Mouse (Mus musculus) B cell, adult 2 months (primary cell): ENCODE results near the gene 1700109H08Rik.
"Not testable (repeated sequence)": the region's sequence is repeated elsewhere in the genome, so short reads cannot be mapped to it uniquely, and the experiment has no call there.

ENCODE experiments used
- DNase-seq, 2 experiments: peaks; one replicate each; pipeline ENCODE4 v3.0.0; 2022

The 1700109H08Rik gene

GRCm38 (mm10) chr5:3571266-3571665 lies at the start of gene 1700109H08Rik:
TSS of gene 1700109H08Rik (plus strand) at chr5:3571566.
- DNase-seq, result no peak

GRCm38 (mm10) chr5:3521741-3522140 lies 49.6 kb upstream of the 1700109H08Rik start:
- no peak for DNase-seq

- DNase-seq, result no peak
Observed at GRCm38 (mm10) chr5:3522826-3523225, 48.5 kb upstream of the 1700109H08Rik start.

DNA sequence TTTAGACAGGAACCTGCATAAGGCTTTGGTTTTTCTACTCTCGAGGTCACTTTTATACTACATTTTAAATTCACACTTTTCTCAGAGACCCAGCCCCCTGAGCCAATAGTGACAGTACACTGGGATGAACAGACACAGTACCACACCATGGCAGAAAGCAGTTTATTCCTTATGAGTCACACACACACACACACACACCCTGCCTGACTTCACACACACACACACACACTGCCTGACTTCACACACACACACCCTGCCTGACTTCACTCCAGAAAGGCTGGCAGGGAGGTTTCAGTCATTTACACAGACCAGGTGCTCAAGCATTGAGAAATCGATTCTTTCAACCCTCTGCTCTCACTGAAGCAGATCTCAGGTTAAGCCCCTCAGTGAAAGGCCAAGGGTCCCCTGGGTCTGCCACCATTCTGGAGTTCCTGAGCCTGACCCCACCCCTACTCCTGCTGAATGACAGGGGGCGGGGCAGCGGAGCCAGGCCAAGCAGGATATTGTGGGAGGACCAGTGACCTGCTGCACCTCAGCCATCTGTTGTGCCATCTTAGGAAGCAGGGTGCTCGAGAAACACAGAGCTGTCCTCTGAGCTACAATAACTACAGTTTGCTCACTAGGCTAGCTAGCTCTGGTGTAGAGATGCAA lies 44.2 kb upstream of the 1700109H08Rik start:
- no peak for DNase-seq

- DNase-seq, result no peak
Observed at GRCm38 (mm10) chr5:3529585-3530189, 41.7 kb upstream of the 1700109H08Rik start.

GRCm38 (mm10) chr5:3532048-3532447 lies 39.3 kb upstream of the 1700109H08Rik start:
- DNase-seq, result not testable (repeated sequence)

- no peak for DNase-seq
Observed at GRCm38 (mm10) chr5:3536592-3537212, 34.7 kb upstream of the 1700109H08Rik start.

GRCm38 (mm10) chr5:3538505-3539472 lies 32.6 kb upstream of the 1700109H08Rik start:
- no peak for DNase-seq

DNA sequence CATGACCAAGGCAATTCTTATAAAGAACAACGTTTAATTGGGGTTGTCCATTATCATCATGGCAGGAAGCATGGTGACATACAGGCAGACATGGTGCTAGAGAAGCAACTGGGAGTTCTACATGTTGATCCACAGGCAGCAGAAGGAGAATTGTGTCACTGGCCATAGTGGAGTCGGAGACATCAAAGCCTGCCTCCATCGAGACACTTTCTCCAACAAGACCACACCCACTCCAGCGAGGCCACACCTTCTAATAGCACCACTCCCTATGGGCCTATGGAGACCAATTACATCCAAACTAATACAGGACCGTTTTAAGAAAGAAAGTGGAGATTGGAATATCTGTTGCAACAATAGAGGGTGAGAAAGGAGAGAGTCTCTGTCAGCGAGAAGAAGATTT lies 29.5 kb upstream of the 1700109H08Rik start:
- DNase-seq, result no peak

DNA sequence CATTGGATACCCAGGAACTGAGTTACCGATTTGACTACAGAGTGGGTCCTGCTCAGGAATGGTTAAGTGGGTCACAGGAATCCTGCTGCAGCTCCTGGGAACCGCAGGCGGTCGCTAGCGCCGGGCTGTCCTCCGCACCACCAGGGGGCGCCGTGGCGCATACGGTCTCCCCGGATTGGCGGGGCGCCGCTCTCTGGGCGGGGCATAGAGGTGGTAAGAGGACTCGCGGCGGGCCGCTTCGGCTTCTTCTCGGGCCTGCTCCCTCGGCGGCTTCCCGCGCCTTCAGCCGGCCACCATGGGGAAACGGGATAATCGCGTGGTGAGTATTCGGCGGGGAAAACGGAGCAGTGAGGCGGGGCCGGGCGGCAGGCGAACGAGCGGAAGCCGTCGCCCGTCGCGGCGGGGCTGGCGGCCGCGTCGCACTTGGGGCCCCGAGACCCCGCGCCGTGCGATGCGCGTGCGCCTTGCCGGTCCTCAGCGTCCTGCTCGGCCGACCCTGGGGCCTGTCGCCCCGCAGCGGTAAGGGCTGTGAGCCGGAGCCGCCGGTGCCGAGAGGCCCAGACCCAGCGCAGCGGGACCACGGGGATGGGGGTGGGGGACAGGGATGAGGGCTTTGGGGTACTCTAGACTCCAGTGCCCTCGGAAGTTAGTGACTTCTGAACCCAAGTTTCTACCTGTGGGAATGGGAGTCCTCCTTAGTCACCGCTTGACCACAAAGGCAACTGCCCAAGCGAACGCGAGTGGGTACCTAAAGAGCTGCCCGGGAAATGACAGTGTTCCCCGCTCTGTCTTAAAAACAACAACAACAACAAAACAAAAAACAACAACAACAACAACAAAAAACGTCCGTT lies 27.5 kb upstream of the 1700109H08Rik start, which contains the start of gene Fam133b:
Gene Fam133b, plus strand, starts transcription at position 205 of the 851 bp plus-strand sequence.
- DNase-seq, result peak; percentile 98 to 99

DNA sequence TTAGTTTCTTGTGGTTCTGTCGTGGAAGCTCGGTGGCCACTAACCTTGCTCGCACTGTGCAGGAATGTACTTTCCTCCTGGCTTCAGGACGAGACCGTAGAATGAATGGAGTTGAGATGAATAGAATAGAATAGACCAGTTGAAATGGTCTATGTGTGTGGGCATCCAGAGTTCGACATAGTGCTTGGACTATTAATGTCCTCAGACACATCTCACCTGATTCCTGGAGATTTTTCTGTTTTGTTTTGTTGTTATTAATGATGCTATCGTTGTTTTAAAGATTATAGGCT lies 26.9 kb upstream of the 1700109H08Rik start:
- no peak for DNase-seq

DNA sequence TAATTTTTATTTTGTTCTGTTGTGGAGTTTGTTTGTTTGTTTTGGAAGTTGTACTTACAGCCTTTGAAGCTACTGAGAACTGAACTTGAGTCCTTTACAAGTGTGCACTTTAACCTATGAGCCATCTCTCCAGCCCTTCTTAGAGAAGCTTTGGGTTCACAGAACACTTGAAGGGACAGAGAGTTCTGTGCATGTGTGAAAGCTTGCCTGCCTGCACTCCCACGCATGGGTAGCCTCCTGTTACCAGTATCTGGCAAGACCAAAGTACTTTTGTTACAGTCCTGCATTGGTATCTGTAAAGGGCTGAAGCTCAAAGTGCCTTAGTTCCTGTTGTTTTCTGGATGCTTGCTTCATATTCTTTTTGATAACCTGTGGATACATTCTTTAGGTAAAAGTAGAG lies 25.1 kb upstream of the 1700109H08Rik start:
- DNase-seq, result no peak

- DNase-seq, result no peak
Observed at GRCm38 (mm10) chr5:3551481-3551880, 19.9 kb upstream of the 1700109H08Rik start.

DNA sequence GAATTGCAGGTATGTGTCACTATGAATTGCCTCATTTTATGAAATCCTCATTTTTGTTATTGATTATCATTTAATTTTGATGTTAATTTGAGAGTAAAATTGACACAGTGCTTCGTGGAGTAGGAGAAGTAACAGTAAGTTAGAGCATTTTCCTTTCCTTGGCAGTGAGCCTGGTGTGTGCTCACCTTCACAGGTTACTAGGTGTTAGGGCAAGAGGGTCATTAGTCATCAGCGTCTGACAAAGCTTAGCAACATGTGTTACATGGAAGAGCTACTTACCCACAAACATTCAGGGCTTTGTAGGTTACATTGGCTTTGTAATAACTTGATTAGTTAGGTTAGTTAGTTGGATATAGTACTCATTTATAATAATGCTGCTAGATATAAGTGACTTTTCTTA lies 17.2 kb upstream of the 1700109H08Rik start:
- no peak for DNase-seq

DNA sequence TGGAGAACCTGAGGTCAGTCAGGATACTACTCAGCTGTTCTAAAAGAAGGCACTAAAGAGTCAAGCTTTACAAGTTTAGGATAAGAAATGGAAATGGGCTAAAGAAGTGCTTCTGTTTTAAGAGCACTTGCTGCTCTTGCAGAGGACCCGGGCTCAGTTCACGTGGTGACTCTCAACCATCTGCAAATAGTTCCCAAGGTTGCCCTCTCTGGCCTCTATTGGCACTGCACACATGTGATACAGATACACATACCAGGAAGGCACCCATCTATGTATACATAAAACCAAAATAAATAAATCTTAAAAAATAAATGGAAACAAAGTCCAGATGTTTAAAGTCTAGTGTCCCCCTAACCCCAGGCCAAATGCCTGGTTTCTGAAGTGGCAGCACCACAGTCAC lies 3.5 kb downstream of the 1700109H08Rik start:
- DNase-seq, result no peak

- DNase-seq, result no peak
Observed at GRCm38 (mm10) chr5:3577939-3578338, 6.6 kb downstream of the 1700109H08Rik start.

GRCm38 (mm10) chr5:3579066-3579465 lies 7.7 kb downstream of the 1700109H08Rik start:
- no peak for DNase-seq

- DNase-seq, result peak; percentile 93 to 96
Observed at GRCm38 (mm10) chr5:3595693-3596398, 24.5 kb downstream of the 1700109H08Rik start, which contains the start of gene Pex1. TSS of gene Pex1 (plus strand) at chr5:3596066.

DNA sequence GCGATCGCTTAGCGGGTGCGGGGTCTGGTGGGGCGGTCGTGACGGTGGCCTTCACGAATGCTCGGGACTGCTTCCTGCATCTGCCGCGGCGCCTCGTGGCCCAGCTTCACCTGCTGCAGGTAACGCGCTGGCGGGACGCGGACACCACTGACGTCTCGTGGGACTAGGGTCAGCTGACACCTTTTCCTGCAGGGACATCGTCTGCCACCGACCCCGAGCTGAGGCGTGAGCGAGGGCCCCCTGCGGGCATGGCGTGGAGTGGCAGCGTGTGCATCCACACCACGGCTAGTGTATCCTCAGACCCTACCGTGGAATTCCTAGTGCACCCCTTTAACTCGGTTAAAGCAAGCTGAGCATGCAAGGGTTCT lies 25.0 kb downstream of the 1700109H08Rik start, which contains the start of gene Rbm48:
Gene Rbm48, minus strand, starts transcription at position 187 of the 368 bp plus-strand sequence.
- DNase-seq, result peak; percentile 85

- DNase-seq, result no peak
Observed at GRCm38 (mm10) chr5:3597171-3597570, 25.8 kb downstream of the 1700109H08Rik start.

GRCm38 (mm10) chr5:3598766-3599165 lies 27.4 kb downstream of the 1700109H08Rik start:
- DNase-seq, result no peak
